33 mouse cellular contexts compared by ENCODE assay signal in the genomic region with DNA sequence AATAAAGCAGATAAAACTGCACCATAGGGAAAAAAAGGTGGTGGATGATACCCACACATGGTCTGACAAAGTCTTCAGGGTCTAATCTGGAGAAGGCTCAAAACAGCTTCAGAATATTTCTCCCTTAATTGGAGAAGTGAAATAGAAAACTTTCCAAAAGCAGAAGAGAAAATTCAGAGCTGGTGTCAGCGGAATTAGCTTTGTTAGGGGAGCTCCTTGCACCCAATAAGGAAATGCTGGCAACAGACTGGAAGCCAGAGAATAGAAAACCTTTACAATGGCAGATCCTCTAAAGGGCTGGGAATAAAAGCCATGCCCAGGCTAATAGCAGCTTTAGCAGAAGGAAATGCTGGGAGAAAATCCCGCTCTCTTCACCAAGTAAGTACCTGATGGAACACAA. TPM values are rescaled to one million over a fixed set of nuclear protein-coding genes. Genes with fewer than 3 reads are reported as not detected.
DNase-seq lines count a peak whose midpoint lies in the region; ATAC-seq and TF ChIP-seq lines count a peak whose summit lies in the region.
"Had no signal": no experiment of that assay in that cellular context is flagged by ENCODE, and none has a peak within 500 bp of the region (broad histone marks: within the 10 kb centered on the region; RNA-seq: fewer than 3 reads in every experiment).

No protein-coding gene starts in this region.

- peak; percentile 66 for TF ChIP-seq EP300 in CH12.LX (IDR thresholded peaks at IDR 0.05; ENCODE audit: low read length)

- H3K27ac ChIP-seq in CH12.LX (ENCODE audit: insufficient read depth, low read depth) = no peak overlapping the region
- no peak overlapping the region for H3K27ac ChIP-seq in left cerebral cortex, adult 2 months
- H3K27ac ChIP-seq: embryonic facial prominence, embryonic 10.5 days; embryonic facial prominence, embryonic 13.5 days; forebrain, embryonic 12.5 days; forebrain, embryonic 15.5 days; heart, embryonic 10.5 days; heart, embryonic 13.5 days; hindbrain, embryonic 10.5 days; hindbrain, embryonic 13.5 days; intestine, embryonic 15.5 days had no signal

- intact Hi-C loops in left cerebral cortex, adult 2 months (cut with DNase I) = no loop called here
- intact Hi-C loops in gastrocnemius, postnatal 36 days (cut with DNase I) = no loop called here

- in situ Hi-C loops in CH12.LX (cut with MboI; ENCODE audit: low pct_ligation_motif_present, low pct_unique_long_range_greater_than_20kb, low sequenced_read_pairs) = no loop called here

- H3K9ac ChIP-seq in CH12.LX (ENCODE audit: insufficient read depth, low read depth) = no peak overlapping the region
- H3K9ac ChIP-seq: embryonic facial prominence, embryonic 13.5 days; forebrain, embryonic 12.5 days; forebrain, embryonic 15.5 days; heart, embryonic 13.5 days; hindbrain, embryonic 13.5 days; intestine, embryonic 15.5 days had no signal

- dilution Hi-C loops in CH12.LX (cut with MboI; ENCODE audit: extremely low pct_ligation_motif_present, extremely low pct_unique_long_range_greater_than_20kb, low sequenced_read_pairs) = no loop called here

- no peak for TF ChIP-seq POLR2A in CH12.LX (IDR thresholded peaks at IDR 0.05; ENCODE audit: low read depth, low read length)

- H3K27me3 ChIP-seq in CH12.LX (replicated peaks) = no peaks in the 10 kb centered on the region
- H3K27me3 ChIP-seq: embryonic facial prominence, embryonic 13.5 days; forebrain, embryonic 12.5 days; forebrain, embryonic 15.5 days; heart, embryonic 13.5 days; hindbrain, embryonic 13.5 days; intestine, embryonic 15.5 days; Patski had no signal

- peaks cover 0 to 10% of the 10 kb centered on the region in 2 experiments; a peak in 2 of 4 replicates for H3K4me1 ChIP-seq in CH12.LX (ENCODE audit: control insufficient read depth in 1 of 2, insufficient read depth in 2 of 2)
- H3K4me1 ChIP-seq: forebrain, embryonic 12.5 days; forebrain, embryonic 15.5 days; heart, embryonic 10.5 days; heart, embryonic 13.5 days; hindbrain, embryonic 10.5 days; hindbrain, embryonic 13.5 days; intestine, embryonic 15.5 days had no signal

- no peak overlapping the region for H3K4me3 ChIP-seq in CH12.LX (replicated peaks in 1 of 3; ENCODE audit: low read depth in 2 of 3, low read length in 2 of 3, poor library complexity in 1 of 3)
- H3K4me3 ChIP-seq in left cerebral cortex, adult 2 months = no peak overlapping the region
- H3K4me3 ChIP-seq: embryonic facial prominence, embryonic 10.5 days; embryonic facial prominence, embryonic 13.5 days; erythroblast, embryonic 14.5 days; forebrain, embryonic 12.5 days; forebrain, embryonic 15.5 days; heart, embryonic 10.5 days; heart, embryonic 13.5 days; hindbrain, embryonic 10.5 days; hindbrain, embryonic 13.5 days; intestine, embryonic 15.5 days had no signal

- H3K4me2 ChIP-seq in CH12.LX (ENCODE audit: insufficient read depth, low read depth, poor library complexity, severe bottlenecking) = no peak overlapping the region
- H3K4me2 ChIP-seq: embryonic facial prominence, embryonic 13.5 days; forebrain, embryonic 12.5 days; forebrain, embryonic 15.5 days; heart, embryonic 13.5 days; hindbrain, embryonic 13.5 days; intestine, embryonic 15.5 days had no signal

- DNase-seq in layer of hippocampus, adult 11-12 months (ENCODE audit: low spot score) = peak; percentile 2
- no peak for DNase-seq in layer of hippocampus, postnatal 25 days (ENCODE audit: extremely low spot score in 1 of 2, low spot score in 1 of 2)
- DNase-seq in CH12.LX (ENCODE audit: extremely low read depth) = no peak
- no peak for DNase-seq in left cerebral cortex, adult 2 months (ENCODE audit: extremely low spot score in 1 of 2, low spot score in 2 of 2)
- DNase-seq in gastrocnemius, postnatal 36 days = no peak
- DNase-seq: adrenal gland, postnatal 10 days; adrenal gland, postnatal 36 days; cerebellum, adult 11 months; cerebellum, adult 2 months; cerebellum, adult 9-11 months; cerebellum, postnatal 25 days; embryo, embryonic 11 days; gastrocnemius, postnatal 25 days had no signal

- TF ChIP-seq RAD21 in CH12.LX (IDR thresholded peaks at IDR 0.05; ENCODE audit: low read depth, low read length) = no peak

- ATAC-seq in granulocyte monocyte progenitor cell, adult 5-6 weeks (replicated peaks; ENCODE audit: poor library complexity, severe bottlenecking) = peak; percentile 60
- ATAC-seq: forebrain, embryonic 15.5 days; hindbrain, embryonic 16.5 days; intestine, embryonic 15.5 days; Patski had no signal

- TF ChIP-seq CTCF in CH12.LX (conservative IDR thresholded peaks at IDR 0.05 in 1 of 2, IDR thresholded peaks at IDR 0.05 in 1 of 2; ENCODE audit: low read depth in 2 of 2, low read length in 2 of 2) = no peak
- TF ChIP-seq CTCF in left cerebral cortex, adult 2 months (IDR thresholded peaks at IDR 0.05) = no peak

- H3K9me3 ChIP-seq in CH12.LX (replicated peaks; ENCODE audit: low read length) = no peaks in the 10 kb centered on the region
- H3K9me3 ChIP-seq: embryonic facial prominence, embryonic 10.5 days; embryonic facial prominence, embryonic 13.5 days; forebrain, embryonic 12.5 days; forebrain, embryonic 15.5 days; G1E; heart, embryonic 10.5 days; heart, embryonic 13.5 days; hindbrain, embryonic 10.5 days; hindbrain, embryonic 13.5 days; intestine, embryonic 15.5 days had no signal

- no peaks in the 10 kb centered on the region for H3K36me3 ChIP-seq in CH12.LX (replicated peaks in 1 of 2; ENCODE audit: control insufficient read depth in 1 of 2, insufficient read depth in 1 of 2, low read length in 1 of 2)
- H3K36me3 ChIP-seq: embryonic facial prominence, embryonic 10.5 days; embryonic facial prominence, embryonic 13.5 days; forebrain, embryonic 12.5 days; forebrain, embryonic 15.5 days; G1E; heart, embryonic 10.5 days; heart, embryonic 13.5 days; hindbrain, embryonic 10.5 days; hindbrain, embryonic 13.5 days; intestine, embryonic 15.5 days had no signal

- no peaks in the 10 kb centered on the region for H3K79me2 ChIP-seq in CH12.LX (replicated peaks; ENCODE audit: control insufficient read depth, extremely low read depth, insufficient read depth, poor library complexity, severe bottlenecking)

TF ChIP-seq in CH12.LX, 34 proteins besides CTCF, POLR2A, EP300 and RAD21:
- peak; percentile 35 for TF ChIP-seq IRF4 (IDR thresholded peaks at IDR 0.05; ENCODE audit: low read depth, low read length)
- no peak for TF ChIP-seq ZKSCAN1 (IDR thresholded peaks at IDR 0.05; ENCODE audit: borderline replicate concordance, low read depth, low read length)
- TF ChIP-seq MAFK (IDR thresholded peaks at IDR 0.05; ENCODE audit: insufficient replicate concordance, low read length) = 0 out of 2 replicates have a peak, but pooled peaks have one; percentile 20
- no peak for TF ChIP-seq JUND (conservative IDR thresholded peaks at IDR 0.05; ENCODE audit: low read depth, low read length)
- no peak for TF ChIP-seq PAX5 (IDR thresholded peaks at IDR 0.05; ENCODE audit: low read length)
- no peak for TF ChIP-seq MAZ (IDR thresholded peaks at IDR 0.05; ENCODE audit: low read depth, low read length)
- no peak for TF ChIP-seq NRF1 (IDR thresholded peaks at IDR 0.05; ENCODE audit: low read depth, low read length)
- TF ChIP-seq TCF12 (IDR thresholded peaks at IDR 0.05; ENCODE audit: low read depth, low read length) = no peak
- TF ChIP-seq MEF2A (IDR thresholded peaks at IDR 0.05; ENCODE audit: borderline replicate concordance, low read depth, low read length) = no peak
- no peak for TF ChIP-seq BHLHE40 (IDR thresholded peaks at IDR 0.05; ENCODE audit: low read depth, low read length)

RNA-seq across cellular contexts. Expression of gene 4930522H14Rik, which starts 15.4 kb away (rescaled TPM):
- total RNA-seq in layer of hippocampus, postnatal 25 days (2021) = not detected
- total RNA-seq in CH12.LX (2012; rRNA removed) (not detected in 2 replicates), CH12.LX (2014; rRNA removed) (not detected in 2 replicates)
- not detected in 2 replicates for polyA plus RNA-seq in CH12.LX (2012; ENCODE audit: insufficient read length, low read depth)
- total RNA-seq in granulocyte monocyte progenitor cell, adult 5-6 weeks (2014; fragmentation: Nextera tagmentation) = not detected in 2 replicates
- total RNA-seq in granulocyte monocyte progenitor cell, adult 5-6 weeks (2017) = not detected in 2 replicates
- not detected for total RNA-seq in left cerebral cortex, adult 2 months (2021)
- total RNA-seq in gastrocnemius, postnatal 36 days (2021) = not detected
- total RNA-seq: adrenal gland, adult 18-20 months; adrenal gland, postnatal 10 days; adrenal gland, postnatal 36 days; common myeloid progenitor, adult 5-6 weeks; gastrocnemius, adult 8-10 months; gastrocnemius, postnatal 25 days; heart, adult 18-20 months; heart, postnatal 25 days had no signal
- polyA plus RNA-seq: cerebellum, adult 2 months; embryonic facial prominence, embryonic 10.5 days; embryonic facial prominence, embryonic 13.5 days; erythroblast, embryonic 14.5 days; forebrain, embryonic 12.5 days; forebrain, embryonic 15.5 days; G1E; heart, embryonic 10.5 days; heart, embryonic 13.5 days; heart, embryonic 16.5 days; hindbrain, embryonic 10.5 days; hindbrain, embryonic 13.5 days; hindbrain, embryonic 16.5 days; intestine, embryonic 15.5 days; Patski had no signal
